Mouse (Mus musculus): ENCODE results near the gene Fgfr2.

DNA sequence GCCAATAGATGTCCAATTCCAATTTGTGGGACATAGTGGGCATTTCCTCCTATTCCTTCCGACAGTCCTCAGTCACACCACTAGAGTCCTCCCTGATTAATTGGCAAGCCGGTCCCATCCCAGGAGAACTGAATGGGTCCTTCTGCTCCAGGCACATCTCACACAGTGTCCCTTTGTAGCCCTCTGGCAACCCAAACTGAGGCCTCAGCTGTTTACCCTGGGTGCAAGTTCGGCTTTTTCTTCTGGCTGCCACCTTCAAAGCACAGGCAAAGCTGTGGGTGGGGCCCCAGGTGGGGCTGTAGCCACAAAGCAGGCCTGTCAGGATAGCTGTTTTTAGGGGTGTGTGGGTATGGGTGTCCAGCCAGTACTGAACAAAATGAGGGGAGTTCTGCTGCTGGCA lies 576.0 kb downstream of the Fgfr2 start:
- TF ChIP-seq CTCF (IDR thresholded peaks at IDR 0.05; ENCODE audit: extremely low read depth, insufficient read length, insufficient replicate concordance, low read depth, low read length) (no peak), POLR2A (IDR thresholded peaks at IDR 0.05; ENCODE audit: low read depth, low read length) (no peak)

All from small intestine, adult 2 months (tissue).